Mouse (Mus musculus) lung, adult 2 months (tissue): ENCODE measurements around the gene Scnn1a. TPM values are rescaled to one million over a fixed set of nuclear protein-coding genes. Genes with fewer than 3 reads are reported as not detected.
A peak's percentile ranks its signal among the peaks of the same experiment; 100 is the strongest.

ENCODE experiments used
- DNase-seq: peaks from one replicate; pipeline ENCODE4 v3.0.0; 2022
- H3K4me1 ChIP-seq: fragments of 200-500 bp; 2 replicates; pipeline ENCODE4 v1.6.1; 2011; ENCODE audit warnings: low read length; ENCODE audit not compliant: control insufficient read depth, insufficient read depth
- H3K4me3 ChIP-seq: fragments of 200-500 bp; replicated peaks from 2 replicates; pipeline ENCODE3; 2011; ENCODE audit warnings: low read depth, mild to moderate bottlenecking, control low read depth, low read length; ENCODE audit errors: extremely low read depth
- CTCF ChIP-seq: fragments of 200-500 bp; IDR thresholded peaks from 2 replicates; pipeline ENCODE4 v1.5.1; 2011; ENCODE audit warnings: mild to moderate bottlenecking, low read length, control low read depth; ENCODE audit not compliant: insufficient read depth
- POLR2A ChIP-seq: fragments of 200-500 bp; IDR thresholded peaks from 2 replicates; pipeline ENCODE4 v1.6.1; 2011; ENCODE audit warnings: low read depth, mild to moderate bottlenecking, control low read depth, low read length, borderline replicate concordance; ENCODE audit errors: extremely low read depth
- WGBS: fragments of 180-500 bp; shearing (Covaris S2); methylation state at CpG from one replicate; pipeline ENCODE4 v1.1.7; 2018; 5-methylcytosine and 5-hydroxymethylcytosine counted together
- polyA plus RNA-seq: library from polyadenylated mRNA; depleted of rRNA; stranded (reverse); fragments of >200 nt; gene quantifications from 2 replicates; pipeline ENCODE4 v1.2.3, GENCODE M21; 2012

Gene Scnn1a
- polyA plus RNA-seq, 1 experiment, result 245 TPM

GRCm38 (mm10) chr6:125305465-125305864 is 15.0 kb upstream of the Scnn1a start:
- no peaks in the 10 kb centered on the region for H3K4me1 ChIP-seq
- no peak for DNase-seq
- TF ChIP-seq CTCF, result no peak
- TF ChIP-seq POLR2A, result no peak
- no peak overlapping the region for H3K4me3 ChIP-seq
- WGBS, result 76% methylated on average over 6 of the region's 6 CpGs

GRCm38 (mm10) chr6:125307091-125307490 is 13.4 kb upstream of the Scnn1a start:
- peaks cover 2% of the 10 kb centered on the region; the same call in 1 of the 2 replicates for H3K4me1 ChIP-seq
- no peak for DNase-seq
- 91% methylated on average over 5 of the region's 5 CpGs for WGBS

GRCm38 (mm10) chr6:125308921-125309320 is 11.5 kb upstream of the Scnn1a start:
- Histone ChIP-seq H3K4me3 (no peak overlapping the region), H3K4me1 (peaks cover 9% of the 10 kb centered on the region)
- DNase-seq, result no peak
- no peak for TF ChIP-seq POLR2A
- TF ChIP-seq CTCF, result no peak
- 58% methylated on average over 13 of the region's 13 CpGs for WGBS

More at GRCm38 (mm10) chr6:125307091-125307490, 13.4 kb upstream of the Scnn1a start:
- TF ChIP-seq CTCF (no peak), POLR2A (no peak)
- no peak overlapping the region for H3K4me3 ChIP-seq

- 68% methylated on average over 5 of the region's 5 CpGs for WGBS
- TF ChIP-seq POLR2A (no peak), CTCF (no peak)
- Histone ChIP-seq H3K4me1 (peaks cover 13% of the 10 kb centered on the region), H3K4me3 (no peak overlapping the region)
- DNase-seq, result no peak
These were observed 11.1 kb upstream of the Scnn1a start for GRCm38 (mm10) chr6:125309406-125309805.

- 47% methylated on average over 9 of the region's 9 CpGs for WGBS
- DNase-seq, result no peak
- Histone ChIP-seq H3K4me3 (peak overlapping the region; percentile 72), H3K4me1 (peaks cover 14% of the 10 kb centered on the region)
- no peak for TF ChIP-seq POLR2A
- no peak for TF ChIP-seq CTCF
These were observed 8.3 kb upstream of the Scnn1a start for GRCm38 (mm10) chr6:125312171-125312570.

DNA sequence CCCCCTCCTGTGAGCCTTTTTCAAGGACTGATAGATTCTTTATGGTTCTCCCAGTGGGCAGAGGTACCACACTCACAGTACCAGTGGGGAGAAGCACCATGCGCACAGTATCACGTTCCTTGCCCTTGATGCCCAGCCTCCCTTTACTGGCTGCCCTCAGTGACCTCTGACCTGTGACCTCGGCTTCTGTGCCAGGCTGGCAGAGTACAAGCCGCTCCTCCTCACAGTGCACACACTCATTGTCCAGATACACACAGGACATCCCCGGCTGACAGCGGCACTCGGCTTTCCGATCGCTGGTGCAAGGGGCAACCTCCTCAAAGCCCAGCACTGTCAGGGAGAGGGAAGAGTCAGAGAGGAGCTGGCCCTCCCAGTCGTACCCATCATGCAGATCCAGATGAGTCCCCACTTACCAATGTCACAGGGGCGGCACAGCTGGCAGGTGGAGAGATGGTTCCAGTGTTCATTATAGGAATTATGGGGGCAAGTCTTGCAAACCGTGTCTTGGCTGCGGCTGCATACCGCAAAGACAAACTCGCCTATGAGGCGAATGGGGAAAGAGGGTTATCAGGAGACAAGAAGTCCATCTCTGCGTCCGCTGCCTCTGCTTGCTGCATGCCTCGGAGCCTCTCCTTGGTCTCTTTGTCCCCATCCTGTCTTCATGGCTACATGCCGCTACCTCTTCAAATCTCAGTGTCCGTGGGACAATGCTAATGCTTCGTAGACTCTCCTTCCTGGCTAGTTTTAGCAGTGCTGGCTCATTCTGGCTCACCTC is 7.7 kb upstream of the Scnn1a start:
- Histone ChIP-seq H3K4me1 (peaks cover 14% of the 10 kb centered on the region), H3K4me3 (peak overlapping the region; percentile 72)
- no peak for TF ChIP-seq CTCF
- TF ChIP-seq POLR2A, result peak; percentile 34; the same call in 1 of the 2 replicates
- WGBS, result 16% methylated on average over 22 of the region's 22 CpGs
- peak; percentile 37 for DNase-seq

DNA sequence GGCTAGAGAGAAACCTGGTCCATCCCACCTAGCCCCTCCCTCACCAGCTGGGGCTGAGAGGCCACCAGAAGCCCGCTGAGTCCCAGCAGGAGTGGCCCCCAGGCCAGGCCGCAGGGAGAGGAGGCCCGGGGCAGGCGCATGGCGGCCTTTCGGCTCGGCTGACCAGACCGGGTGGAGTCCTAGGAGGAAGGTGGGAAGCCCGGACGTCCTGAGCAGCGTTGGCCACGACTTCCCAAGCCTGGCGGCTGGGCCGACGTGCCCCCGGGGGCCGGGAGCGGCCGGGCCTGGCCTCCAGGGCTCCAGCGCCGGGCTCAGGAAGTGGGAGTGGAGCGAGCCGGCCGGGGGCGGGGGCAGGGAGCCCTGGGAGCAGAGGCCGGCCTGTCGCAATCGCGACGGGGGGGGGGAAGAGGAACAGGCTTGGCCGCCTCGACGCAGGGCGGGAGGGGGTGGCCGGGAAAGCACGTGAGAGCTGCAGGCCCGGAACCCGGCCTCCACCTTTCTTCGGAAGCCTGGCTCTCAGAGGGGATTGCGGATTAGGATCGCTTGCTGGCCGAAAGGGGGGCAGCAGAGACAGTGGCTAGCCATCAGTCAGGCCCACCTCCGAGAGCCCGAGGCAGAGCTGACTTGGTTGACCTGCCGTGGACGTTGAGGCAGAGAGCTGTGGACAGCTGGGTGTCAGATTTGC is 6.8 kb upstream of the Scnn1a start, which contains the start of gene Ltbr:
Ltbr (minus strand) TSS at position 340 of the 685 bp plus-strand sequence.
- H3K4me3 ChIP-seq, result peak within 1 kb of the TSS; percentile 72
- peaks cover 16% of the 10 kb centered on the region for H3K4me1 ChIP-seq
- peak; percentile 85 for DNase-seq
- TF ChIP-seq POLR2A, result peak; percentile 71
- no peak for TF ChIP-seq CTCF
- 2% methylated on average over 45 of the region's 46 CpGs for WGBS

DNA sequence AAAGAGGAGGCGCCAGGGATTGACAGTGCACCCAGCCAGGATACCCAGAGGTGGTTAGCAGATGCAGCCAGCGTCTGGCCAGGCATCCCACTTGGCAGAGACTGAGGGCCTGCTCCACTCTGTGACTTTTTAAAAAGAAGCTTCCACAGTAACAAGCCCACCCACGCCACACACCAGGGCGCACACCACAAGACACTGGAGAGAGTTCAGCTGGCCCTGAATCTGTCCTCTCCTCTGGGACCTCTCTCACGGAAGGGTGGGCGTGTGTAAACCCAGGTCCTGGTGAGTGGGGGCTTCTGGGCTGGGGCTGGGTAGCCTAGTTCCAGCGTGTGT is 6.3 kb upstream of the Scnn1a start:
- TF ChIP-seq CTCF, result no peak
- no peak for TF ChIP-seq POLR2A
- Histone ChIP-seq H3K4me3 (peak overlapping the region; percentile 63), H3K4me1 (peaks cover 17% of the 10 kb centered on the region)
- WGBS, result 50% methylated on average over 7 of the region's 7 CpGs
- no peak for DNase-seq

GRCm38 (mm10) chr6:125314746-125315145 is 5.7 kb upstream of the Scnn1a start:
- peaks cover 18% of the 10 kb centered on the region for H3K4me1 ChIP-seq
- WGBS, result 73% methylated on average over 6 of the region's 6 CpGs
- no peak for DNase-seq
- no peak overlapping the region for H3K4me3 ChIP-seq
- TF ChIP-seq CTCF, result no peak
- no peak for TF ChIP-seq POLR2A
